Mouse (Mus musculus): ENCODE measurements around the gene Camk1d. TPM values are rescaled to one million over a fixed set of nuclear protein-coding genes. Genes with fewer than 3 reads are reported as not detected.

Camk1d gene
- polyA plus RNA-seq, 1 experiment = 13.2 TPM

DNA sequence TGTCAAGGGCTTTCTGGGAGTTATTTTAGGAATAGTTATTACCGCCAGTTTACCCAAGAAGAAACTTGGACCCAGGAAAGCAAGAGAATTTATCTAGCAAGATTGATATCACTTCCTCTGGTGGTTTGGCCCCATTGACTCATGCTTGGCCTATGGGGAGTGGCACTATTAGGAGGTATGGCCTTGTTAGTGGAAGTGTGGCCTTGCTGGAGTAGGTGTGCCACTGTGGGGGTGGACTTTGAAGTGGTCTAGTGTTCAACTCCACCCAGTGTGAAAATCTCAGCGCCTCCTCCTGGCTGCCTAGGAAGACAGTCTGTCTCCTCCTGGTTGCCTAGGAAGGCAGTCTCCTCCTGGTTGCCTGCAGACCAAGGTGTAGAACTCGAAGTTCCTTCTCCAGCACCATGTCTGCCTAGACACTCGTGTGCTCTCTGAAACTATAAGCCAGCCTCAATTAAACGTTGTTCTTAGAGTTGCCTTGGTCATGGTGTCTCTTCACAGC, 33.3 kb upstream of the Camk1d start:
- DNase-seq = no peak
- WGBS = 97% methylated on average over 5 of the region's 5 CpGs
- H3K27ac ChIP-seq (ENCODE audit: control insufficient read depth, insufficient read depth, low read length) = no peak overlapping the region
- no peaks in the 10 kb centered on the region for H3K36me3 ChIP-seq (ENCODE audit: control insufficient read depth, insufficient read depth, low read length)
- no peaks in the 10 kb centered on the region for H3K4me1 ChIP-seq (replicated peaks; ENCODE audit: control insufficient read depth, insufficient read depth, low read length)
- no peak overlapping the region for H3K4me3 ChIP-seq (ENCODE audit: control insufficient read depth, insufficient read depth, low read length)
- no peaks in the 10 kb centered on the region for H3K27me3 ChIP-seq (ENCODE audit: control insufficient read depth, insufficient read depth, low read length)
- TF ChIP-seq POLR2A (IDR thresholded peaks at IDR 0.05; ENCODE audit: control insufficient read depth, extremely low read depth, insufficient read depth, low read length, poor library complexity) (no peak), CTCF (IDR thresholded peaks at IDR 0.05; ENCODE audit: borderline replicate concordance, control insufficient read depth, extremely low read depth, insufficient read depth, low read length, poor library complexity) (no peak)

DNA sequence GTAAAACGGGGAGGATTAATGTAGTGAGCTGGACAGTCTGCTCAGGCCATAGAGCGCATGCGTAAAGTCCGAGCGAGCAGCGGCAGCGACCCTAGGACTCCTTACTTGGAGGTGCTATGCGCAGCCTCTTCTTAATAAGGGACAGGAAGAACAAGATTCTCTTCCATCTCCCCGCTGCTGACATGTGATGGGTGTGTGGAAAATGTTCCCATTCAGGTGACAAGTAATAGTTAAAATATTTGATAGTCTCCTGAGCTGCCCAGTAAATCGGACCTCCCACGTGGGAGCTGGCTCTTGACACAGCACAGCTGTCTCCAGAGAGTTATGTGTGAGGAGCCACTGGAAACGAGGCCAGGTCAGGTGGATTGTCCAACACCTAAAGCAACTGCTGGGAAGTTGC, 32.2 kb upstream of the Camk1d start:
- Histone ChIP-seq H3K27ac (ENCODE audit: control insufficient read depth, insufficient read depth, low read length) (no peak overlapping the region), H3K4me1 (replicated peaks; ENCODE audit: control insufficient read depth, insufficient read depth, low read length) (no peaks in the 10 kb centered on the region), H3K27me3 (ENCODE audit: control insufficient read depth, insufficient read depth, low read length) (no peaks in the 10 kb centered on the region), H3K4me3 (ENCODE audit: control insufficient read depth, insufficient read depth, low read length) (no peak overlapping the region), H3K36me3 (ENCODE audit: control insufficient read depth, insufficient read depth, low read length) (no peaks in the 10 kb centered on the region)
- WGBS = 93% methylated on average over 12 of the region's 12 CpGs
- DNase-seq = no peak
- TF ChIP-seq POLR2A (IDR thresholded peaks at IDR 0.05; ENCODE audit: control insufficient read depth, extremely low read depth, insufficient read depth, low read length, poor library complexity) (no peak), CTCF (IDR thresholded peaks at IDR 0.05; ENCODE audit: borderline replicate concordance, control insufficient read depth, extremely low read depth, insufficient read depth, low read length, poor library complexity) (no peak)

GRCm38 (mm10) chr2:5743886-5744285, 29.6 kb upstream of the Camk1d start:
- WGBS = 96% methylated on average over 8 of the region's 8 CpGs
- Histone ChIP-seq H3K27me3 (ENCODE audit: control insufficient read depth, insufficient read depth, low read length) (no peaks in the 10 kb centered on the region), H3K4me1 (replicated peaks; ENCODE audit: control insufficient read depth, insufficient read depth, low read length) (no peaks in the 10 kb centered on the region), H3K36me3 (ENCODE audit: control insufficient read depth, insufficient read depth, low read length) (no peaks in the 10 kb centered on the region), H3K4me3 (ENCODE audit: control insufficient read depth, insufficient read depth, low read length) (no peak overlapping the region), H3K27ac (ENCODE audit: control insufficient read depth, insufficient read depth, low read length) (no peak overlapping the region)
- no peak for TF ChIP-seq POLR2A (IDR thresholded peaks at IDR 0.05; ENCODE audit: control insufficient read depth, extremely low read depth, insufficient read depth, low read length, poor library complexity)
- no peak for TF ChIP-seq CTCF (IDR thresholded peaks at IDR 0.05; ENCODE audit: borderline replicate concordance, control insufficient read depth, extremely low read depth, insufficient read depth, low read length, poor library complexity)
- no peak for DNase-seq

DNA sequence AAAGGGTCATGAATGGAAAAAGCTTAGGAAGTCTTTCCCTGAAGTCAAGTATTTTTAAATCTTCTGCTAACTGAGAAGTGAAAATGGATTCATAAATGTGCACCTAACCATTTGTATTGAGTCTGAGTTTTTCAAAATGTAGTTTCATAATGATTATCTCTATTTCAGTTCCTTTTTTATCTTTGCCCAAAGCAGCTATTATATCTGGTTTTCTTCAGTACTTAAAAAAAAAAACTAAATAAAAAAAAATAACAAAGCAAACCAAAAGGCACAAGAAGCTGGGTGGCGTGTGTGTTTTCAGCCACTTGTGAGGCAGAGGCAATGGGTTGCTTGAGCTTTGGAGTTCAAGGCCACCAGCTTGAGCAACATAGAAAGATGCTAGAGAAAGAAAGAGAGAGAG, 26.6 kb upstream of the Camk1d start:
- H3K4me1 ChIP-seq (replicated peaks; ENCODE audit: control insufficient read depth, insufficient read depth, low read length) = no peaks in the 10 kb centered on the region
- WGBS = 91% methylated on average over 1 of the region's 1 CpGs
- DNase-seq = no peak
- no peak overlapping the region for H3K4me3 ChIP-seq (ENCODE audit: control insufficient read depth, insufficient read depth, low read length)
- no peak overlapping the region for H3K27ac ChIP-seq (ENCODE audit: control insufficient read depth, insufficient read depth, low read length)
- H3K27me3 ChIP-seq (ENCODE audit: control insufficient read depth, insufficient read depth, low read length) = no peaks in the 10 kb centered on the region
- no peaks in the 10 kb centered on the region for H3K36me3 ChIP-seq (ENCODE audit: control insufficient read depth, insufficient read depth, low read length)
- TF ChIP-seq POLR2A (IDR thresholded peaks at IDR 0.05; ENCODE audit: control insufficient read depth, extremely low read depth, insufficient read depth, low read length, poor library complexity) (no peak), CTCF (IDR thresholded peaks at IDR 0.05; ENCODE audit: borderline replicate concordance, control insufficient read depth, extremely low read depth, insufficient read depth, low read length, poor library complexity) (no peak)

- TF ChIP-seq POLR2A (IDR thresholded peaks at IDR 0.05; ENCODE audit: control insufficient read depth, extremely low read depth, insufficient read depth, low read length, poor library complexity) (no peak), CTCF (IDR thresholded peaks at IDR 0.05; ENCODE audit: borderline replicate concordance, control insufficient read depth, extremely low read depth, insufficient read depth, low read length, poor library complexity) (no peak)
- no peaks in the 10 kb centered on the region for H3K36me3 ChIP-seq (ENCODE audit: control insufficient read depth, insufficient read depth, low read length)
- no peaks in the 10 kb centered on the region for H3K27me3 ChIP-seq (ENCODE audit: control insufficient read depth, insufficient read depth, low read length)
- H3K27ac ChIP-seq (ENCODE audit: control insufficient read depth, insufficient read depth, low read length) = no peak overlapping the region
- H3K4me1 ChIP-seq (replicated peaks; ENCODE audit: control insufficient read depth, insufficient read depth, low read length) = no peaks in the 10 kb centered on the region
- H3K4me3 ChIP-seq (ENCODE audit: control insufficient read depth, insufficient read depth, low read length) = no peak overlapping the region
- 78% methylated on average over 2 of the region's 2 CpGs for WGBS
- no peak for DNase-seq
These were observed 21.6 kb upstream of the Camk1d start for GRCm38 (mm10) chr2:5735881-5736280.

DNA sequence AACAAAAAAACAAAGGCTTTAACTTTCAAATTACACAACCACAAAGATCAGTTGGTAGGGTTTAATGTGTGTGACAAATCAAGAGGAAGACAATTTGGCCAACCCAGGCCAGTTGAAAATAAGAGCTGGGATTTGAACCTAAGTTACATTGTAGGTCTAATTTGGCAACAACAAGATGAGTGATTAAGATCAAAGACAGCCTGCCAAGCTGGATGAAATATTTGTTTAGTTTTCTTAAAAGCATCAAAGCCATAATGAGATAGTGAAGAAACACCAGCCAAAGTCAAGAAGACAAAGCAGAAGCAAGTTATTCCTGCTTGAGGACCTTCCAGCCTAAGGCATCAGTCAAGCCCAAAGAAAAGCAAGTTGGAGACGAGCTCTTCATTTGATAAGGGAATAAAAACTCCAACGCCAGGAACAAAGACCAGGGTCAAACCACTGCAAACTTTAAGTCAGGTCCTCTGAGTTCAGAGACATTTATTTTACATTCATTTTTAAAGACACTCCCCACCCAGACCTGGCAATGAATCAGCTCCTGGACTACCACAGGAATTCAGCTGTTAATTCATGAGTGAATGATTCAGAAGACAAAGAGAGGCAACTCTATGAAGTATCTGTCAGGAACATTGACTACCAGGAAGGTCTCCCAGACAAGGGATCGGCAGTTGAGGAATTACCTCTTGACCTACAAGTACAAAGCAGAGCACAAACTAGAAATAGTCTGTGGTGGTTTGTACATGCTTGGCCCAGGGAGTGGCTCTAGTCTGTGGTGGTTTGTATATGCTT, 19.2 kb upstream of the Camk1d start:
- Histone ChIP-seq H3K36me3 (ENCODE audit: control insufficient read depth, insufficient read depth, low read length) (no peaks in the 10 kb centered on the region), H3K4me1 (replicated peaks; ENCODE audit: control insufficient read depth, insufficient read depth, low read length) (no peaks in the 10 kb centered on the region), H3K27me3 (ENCODE audit: control insufficient read depth, insufficient read depth, low read length) (no peaks in the 10 kb centered on the region), H3K4me3 (ENCODE audit: control insufficient read depth, insufficient read depth, low read length) (no peak overlapping the region), H3K27ac (ENCODE audit: control insufficient read depth, insufficient read depth, low read length) (no peak overlapping the region)
- 97% methylated on average over 3 of the region's 3 CpGs for WGBS
- TF ChIP-seq CTCF (IDR thresholded peaks at IDR 0.05; ENCODE audit: borderline replicate concordance, control insufficient read depth, extremely low read depth, insufficient read depth, low read length, poor library complexity) = no peak
- TF ChIP-seq POLR2A (IDR thresholded peaks at IDR 0.05; ENCODE audit: control insufficient read depth, extremely low read depth, insufficient read depth, low read length, poor library complexity) = no peak
- DNase-seq = no peak
